Mouse (Mus musculus) lung, postnatal 10 days (tissue): ENCODE measurements around the gene Klf12.

Experiments
- DNase-seq: peaks from one replicate; pipeline ENCODE4 v3.0.0; 2021

Gene Klf12

DNA sequence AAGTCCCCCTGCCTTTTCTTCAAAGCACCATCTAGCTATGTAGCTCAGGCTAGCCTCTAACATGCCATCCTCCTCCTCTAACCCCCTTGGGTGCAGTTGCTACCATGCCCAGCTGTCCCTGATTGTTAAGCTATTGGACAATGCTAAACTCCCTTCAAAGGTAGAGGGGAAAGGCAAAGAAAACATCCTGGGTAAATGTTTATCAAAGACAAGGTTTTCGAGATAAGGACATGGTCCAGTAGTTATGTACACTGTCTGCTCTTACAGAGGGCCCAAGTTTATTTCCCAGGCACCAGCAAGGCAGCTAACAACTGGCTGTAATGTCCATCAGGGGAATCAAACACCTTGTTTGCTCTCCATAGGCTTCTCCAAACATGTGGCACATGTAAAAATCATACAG is 53.1 kb downstream of the Klf12 start:
- no peak for DNase-seq

DNA sequence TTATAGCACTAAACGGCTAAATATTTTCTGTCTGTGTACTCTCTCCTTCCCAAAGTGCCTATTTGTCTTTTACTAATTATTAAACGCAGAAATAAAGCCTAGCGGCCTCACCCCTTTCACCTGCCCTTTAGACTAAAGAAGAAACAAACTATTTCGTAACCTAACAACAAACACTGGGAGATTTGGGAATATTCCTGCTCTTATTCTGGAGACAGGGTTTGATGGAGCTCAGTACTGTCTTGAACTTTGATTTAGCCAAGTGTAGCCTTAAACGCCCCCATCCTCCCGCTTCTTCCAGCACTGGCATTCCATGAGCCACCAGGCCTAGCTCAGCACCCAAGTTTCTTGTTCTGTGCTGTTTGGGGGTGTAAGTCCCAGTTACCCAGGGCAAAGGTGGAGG is 56.4 kb downstream of the Klf12 start:
- no peak for DNase-seq

DNA sequence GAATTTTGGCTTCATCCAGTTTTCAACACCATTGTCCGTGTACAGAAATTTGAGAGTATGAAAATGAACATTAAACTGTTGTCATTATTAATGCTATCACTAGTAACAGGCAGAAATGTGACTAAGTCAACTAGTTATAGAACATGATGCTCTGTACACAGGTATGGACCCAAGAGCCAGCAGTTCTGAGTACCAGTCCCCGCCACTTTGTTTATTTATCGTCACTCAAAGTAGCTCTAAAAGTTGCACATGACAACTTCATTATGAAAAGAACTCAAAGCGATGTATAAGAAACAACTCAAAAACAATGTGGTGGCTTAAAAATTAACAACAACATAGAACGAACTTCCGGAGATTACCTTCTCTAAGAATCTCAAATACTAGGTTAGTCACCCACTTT is 56.8 kb downstream of the Klf12 start:
- no peak for DNase-seq

DNA sequence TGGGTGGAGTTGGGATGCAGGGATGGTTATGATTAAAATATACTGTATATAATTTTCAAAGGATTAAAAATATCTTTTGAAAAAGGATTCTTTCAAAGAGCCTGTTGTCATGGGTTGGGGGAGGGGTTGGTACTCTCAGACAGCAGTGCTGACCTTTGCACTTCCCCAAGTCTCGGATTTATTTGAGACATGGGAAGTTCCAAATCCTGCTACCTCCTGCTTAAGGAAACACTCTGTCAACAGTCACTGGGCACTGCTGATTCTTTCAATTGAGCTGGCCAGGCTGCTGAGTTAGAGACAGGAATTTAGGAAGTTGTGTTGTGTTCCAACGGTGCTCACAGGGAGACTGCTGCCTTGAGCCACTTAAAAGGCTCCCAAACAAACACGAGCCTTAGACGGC is 60.3 kb downstream of the Klf12 start:
- peak; percentile 22 for DNase-seq

DNA sequence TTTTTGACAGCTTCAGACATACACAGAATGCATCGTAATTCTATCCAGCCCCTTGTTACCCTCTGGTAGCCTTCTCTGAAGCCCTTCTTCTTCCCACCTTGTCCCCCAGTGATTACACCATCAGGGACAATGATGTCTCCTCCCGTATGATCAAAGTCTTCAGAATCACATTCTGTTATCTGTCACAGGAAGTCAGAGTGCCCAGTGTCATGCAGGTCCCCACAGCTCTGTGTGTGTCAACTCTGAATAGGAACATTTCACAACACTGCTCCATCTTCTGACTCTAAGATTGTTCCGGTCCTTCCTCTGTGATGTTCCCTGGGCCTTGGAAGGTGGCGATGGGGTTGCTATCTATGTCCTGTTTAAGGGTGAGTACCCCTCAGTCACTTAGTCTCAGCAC is 62.2 kb downstream of the Klf12 start:
- DNase-seq = no peak

DNA sequence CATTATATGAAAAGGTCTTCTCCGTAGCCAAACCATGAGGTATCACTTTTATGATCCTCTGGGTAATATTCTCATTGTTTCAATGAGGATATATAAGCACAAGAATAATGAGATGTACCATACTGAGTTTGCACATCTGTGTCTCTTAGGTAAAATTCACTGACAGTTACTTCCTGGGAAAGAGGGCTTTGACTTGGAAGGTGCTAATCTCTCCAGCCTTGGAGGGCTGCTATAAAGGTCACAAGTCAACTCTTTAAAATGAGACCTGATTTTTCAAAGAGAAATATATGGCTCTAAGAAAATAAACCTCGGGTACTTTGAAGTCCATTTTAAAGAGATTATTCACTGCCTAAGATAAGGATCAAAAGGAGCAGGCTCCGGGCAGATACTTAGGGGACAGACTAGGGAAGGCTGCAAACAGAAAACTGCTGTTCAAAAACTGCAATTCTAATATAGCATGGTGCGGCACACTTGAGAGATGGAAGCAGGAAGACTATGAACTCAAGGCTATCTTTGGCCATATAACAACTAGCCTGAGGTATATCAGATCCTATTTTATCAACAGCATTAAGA is 69.2 kb downstream of the Klf12 start:
- no peak for DNase-seq

DNA sequence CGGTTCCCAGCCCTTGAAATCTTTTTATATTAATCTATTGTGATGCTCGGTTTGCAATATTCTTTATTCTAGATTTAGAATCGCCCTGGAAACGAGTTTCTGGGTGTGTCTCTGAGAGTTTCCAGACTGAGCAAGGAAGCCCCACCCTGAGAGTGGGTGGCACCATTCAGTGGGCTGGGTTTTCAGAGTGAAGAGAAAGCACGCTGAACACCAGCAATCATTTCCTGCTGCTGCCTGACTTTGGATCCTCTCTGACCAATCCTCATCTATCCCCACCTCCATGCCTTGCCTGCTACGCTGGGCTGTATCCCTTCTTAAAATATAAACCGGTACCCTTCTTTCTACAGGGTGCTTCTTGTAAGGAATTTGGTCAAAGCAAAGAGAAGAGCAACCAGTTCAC is 71.4 kb downstream of the Klf12 start:
- DNase-seq = peak; percentile 60

DNA sequence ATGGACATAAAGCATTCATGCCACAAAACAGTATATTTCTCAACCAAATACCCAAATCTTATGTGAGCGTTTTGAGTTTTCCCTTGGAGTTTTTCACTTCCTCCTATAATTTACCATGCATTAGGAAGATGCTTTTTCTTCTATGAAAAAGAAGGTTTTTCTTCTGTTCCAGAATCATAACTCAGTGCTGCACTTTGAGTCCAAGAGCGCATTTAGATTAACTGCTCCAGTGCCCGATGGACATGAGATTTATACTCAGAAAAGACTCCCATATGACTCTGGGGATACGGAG is 72.7 kb downstream of the Klf12 start:
- DNase-seq = no peak

DNA sequence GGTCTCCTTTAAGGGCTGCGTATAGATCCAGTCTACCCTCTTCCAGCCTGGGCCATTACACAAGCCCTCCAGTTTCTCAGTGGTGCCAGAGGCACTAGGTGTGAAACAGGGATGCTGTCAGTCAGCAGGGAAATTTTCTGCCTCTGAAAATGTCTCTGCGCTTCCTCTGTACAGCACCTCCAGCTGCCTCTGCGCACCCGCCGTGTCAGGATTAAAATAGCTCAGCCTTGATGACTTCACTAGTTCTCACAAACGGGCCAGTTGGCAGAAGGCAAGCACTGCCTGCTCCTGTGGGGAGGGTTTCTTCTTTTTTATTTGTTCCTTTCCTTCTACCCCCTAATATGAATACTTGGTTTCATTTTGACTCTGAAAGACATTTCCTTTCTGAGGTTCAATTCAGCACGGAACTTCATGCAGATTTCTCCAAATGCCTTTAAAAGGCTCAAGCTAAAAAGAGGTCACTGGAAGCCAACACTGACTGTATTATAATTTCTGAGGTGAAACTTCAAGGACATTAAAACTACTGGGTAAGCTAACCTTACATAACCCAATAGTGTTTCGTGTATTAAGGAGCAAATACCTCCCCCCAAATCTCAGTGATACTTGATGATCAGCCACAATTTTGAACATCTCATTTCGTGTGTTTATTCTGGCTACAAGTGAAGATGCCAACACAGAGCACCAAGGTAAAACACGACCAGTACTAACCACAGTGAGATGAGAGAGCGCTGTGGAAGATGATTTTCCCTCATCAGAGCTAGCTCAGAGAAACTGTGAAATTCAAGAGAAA is 73.2 kb downstream of the Klf12 start:
- DNase-seq = peak; percentile 27

DNA sequence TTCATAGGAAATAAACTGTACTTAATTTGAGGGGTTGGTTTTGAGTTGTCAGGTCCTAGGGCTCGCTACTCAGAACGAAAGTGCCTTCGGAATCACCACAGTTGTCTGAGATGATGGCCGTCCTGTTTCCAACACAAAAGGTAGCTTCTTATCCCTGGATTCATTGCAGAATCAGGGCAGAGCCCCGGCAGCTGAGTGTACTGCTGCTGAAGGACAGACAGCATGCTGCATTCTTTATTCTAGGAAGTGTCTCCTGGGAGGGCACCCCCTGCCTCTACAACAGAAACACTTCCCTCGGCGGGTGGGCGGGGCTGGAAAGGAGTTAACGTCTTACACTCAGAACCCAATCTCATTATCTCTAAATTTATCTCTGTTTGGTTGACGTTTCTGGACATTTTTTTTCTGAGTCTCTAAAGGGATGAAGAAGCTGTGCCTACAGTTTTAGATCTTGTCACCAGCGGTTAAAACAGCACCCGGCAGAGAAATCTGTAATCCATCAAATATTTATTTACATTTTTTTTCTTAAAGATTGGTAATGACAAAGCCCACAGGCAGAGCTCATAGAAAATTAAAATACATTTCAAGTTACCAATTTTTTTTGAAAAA is 74.6 kb downstream of the Klf12 start:
- DNase-seq = no peak

DNA sequence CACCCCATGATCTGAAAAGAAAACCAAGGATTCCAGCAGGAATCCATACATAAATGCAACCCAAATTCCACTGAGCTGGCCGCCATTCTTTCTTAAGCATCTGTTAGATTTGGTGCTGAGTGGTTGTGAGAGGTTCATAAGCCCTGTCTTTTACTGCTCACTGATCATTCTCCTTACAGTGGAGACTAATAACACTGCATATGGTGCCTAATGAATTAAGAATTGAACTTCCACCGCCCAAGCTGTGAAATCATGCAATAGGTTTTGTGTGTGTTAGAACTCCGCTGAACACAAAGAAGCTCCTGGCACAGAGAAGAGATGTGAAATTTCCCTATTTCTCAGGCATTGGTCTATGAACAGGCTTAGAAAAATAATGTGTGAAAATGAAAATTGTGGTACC is 77.4 kb downstream of the Klf12 start:
- DNase-seq = no peak

DNA sequence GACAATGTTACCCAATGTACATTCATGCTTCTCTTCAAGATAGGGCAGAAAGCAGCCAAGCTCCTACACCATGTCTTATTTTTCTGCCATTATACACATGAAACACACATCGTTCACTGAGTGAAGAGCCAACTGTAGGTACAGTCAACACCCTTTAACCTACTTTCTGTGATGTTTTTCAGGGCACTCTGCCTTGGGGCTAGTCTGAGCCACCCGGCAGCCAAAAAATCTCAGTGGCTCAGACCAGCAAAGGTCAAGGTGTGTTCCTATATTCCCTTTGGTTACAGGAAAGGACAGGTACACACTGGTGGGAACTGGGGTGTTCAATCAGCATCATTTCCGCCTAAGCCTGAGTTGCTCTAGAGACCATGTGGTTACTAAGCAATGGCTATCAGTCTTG is 78.3 kb downstream of the Klf12 start:
- DNase-seq = no peak

DNA sequence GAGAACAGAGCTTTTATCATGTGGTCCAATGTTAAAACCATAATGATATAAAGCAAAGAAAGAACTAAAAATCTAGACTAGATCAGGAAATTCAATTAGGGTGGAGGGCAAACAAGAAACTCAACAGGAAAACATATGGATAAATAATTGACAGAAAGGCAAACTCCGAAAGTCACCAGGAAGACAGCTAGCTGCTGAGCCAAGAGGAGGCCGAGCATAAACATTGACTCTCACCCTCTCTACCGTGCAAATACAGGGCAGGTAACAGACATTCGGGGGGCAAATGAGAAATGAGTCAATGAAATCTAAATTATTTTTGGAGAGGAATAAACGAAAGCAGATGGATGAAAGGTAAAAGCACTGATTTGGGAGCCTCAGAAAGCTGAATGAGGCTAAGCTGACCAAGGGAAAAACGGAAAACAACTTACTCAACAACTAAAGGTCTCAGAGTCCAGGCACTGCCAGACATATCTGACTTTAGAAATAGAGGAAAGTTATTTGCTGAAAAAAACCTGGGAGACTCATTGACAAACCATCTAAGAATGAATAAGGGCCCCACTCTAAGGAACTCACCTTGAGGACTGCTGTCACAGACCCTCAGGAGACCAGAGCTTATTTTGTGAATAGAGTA is 84.3 kb downstream of the Klf12 start:
- DNase-seq = no peak

DNA sequence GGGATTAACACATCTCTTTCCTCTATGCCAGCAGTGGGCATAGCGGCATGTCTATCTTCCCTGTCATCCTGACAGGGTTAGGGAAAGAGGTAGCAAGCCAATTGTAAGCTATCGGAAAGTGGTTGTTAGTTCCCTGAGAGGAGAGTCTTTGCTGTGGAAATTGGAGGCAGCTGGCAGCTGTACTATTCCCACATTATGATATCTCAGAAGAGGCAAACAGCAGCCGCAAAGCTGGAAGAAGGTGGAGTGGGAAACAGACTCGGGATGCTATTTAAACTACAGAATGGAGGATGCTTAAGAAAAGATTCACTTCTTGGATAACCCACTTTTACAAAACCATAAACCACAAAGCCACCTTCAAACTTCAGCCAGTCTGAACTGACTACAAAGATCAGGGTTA is 85.8 kb downstream of the Klf12 start:
- no peak for DNase-seq

DNA sequence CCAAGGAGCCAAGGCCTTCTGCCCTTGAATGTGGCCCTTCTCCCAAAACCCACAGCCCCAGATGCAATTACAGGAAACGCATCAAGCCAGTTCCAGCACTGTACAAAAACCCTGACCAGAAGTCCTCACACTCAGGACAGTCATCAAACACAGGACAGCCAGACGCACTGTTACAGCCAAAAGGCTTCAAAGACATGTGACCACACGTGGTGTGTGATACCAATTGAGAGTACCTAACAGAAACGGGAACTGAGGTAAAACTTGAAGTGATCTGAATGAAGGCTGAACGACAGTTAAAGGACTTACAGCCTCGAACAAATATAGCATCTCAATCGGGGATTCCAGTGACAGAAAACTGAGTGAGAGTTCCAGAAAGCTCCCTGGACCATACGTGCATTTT is 87.3 kb downstream of the Klf12 start:
- no peak for DNase-seq

DNA sequence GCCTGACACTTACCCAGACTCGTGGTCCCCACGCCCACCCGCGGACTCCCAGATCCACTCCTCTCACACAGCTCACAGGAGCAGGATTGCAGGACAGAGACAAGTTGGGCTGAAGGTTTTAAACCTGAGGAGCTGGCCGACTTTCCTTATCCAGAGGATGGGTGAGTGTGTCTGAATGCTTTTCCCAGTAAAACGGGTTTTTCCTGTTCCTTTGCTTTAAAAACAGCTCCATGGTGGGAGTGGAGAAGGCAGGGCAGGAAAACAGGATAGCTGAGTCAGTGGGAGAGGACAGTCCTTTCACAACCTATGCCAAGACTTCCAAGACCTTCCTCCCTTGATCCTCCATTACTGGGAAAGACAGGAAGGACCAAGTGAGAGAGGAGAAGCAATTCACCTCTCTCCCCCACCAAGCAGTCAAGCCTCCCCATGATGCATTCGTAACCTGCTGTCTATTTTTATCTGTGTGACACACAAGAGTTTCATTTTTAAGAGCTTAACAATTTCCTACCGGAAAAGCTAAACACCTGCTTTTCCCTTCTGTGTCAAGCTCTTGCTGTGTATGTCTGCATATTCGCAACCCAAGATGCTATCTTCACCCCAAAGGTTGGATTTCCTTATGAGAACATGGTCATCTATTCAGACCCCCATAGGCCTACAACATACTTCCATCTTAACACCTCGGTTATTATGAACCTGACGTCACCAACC is 94.8 kb downstream of the Klf12 start:
- DNase-seq = no peak

DNA sequence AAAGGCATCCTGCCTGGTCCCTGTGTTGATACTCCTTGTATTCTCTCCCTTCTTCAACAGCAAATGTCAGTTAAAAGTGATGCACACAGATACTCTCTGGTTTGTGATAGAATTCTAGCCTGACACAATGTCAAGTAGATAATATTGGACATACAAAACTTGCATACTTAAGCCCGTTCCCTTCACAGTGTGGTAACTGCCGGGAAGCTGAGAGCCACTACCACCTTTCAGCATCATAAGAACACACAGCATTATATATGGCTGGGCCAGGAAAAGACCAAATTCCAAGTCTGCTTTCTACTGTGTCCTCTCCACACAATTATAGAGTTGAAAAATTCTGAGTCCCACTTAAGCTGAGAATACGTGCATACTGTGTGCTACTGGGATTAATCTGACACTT is 97.1 kb downstream of the Klf12 start:
- DNase-seq = no peak

DNA sequence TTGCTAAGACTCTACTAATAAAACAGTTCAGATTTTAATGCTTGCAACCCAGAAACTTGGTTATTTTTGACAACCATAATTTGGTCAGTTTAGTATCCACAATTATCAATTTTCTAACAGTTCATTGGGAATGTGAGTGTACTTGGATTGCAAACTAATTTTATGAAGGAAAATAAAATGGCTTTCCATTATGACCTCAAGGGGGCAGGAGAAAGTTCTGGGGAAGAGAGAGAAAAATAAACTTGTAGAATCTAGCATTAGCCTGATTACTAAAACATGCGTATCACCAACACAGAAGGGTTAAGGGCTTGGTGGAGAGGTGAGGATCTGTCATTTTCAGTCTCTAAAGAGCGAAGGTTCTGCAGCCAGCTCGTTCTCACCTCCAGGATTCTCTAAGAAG is 106.7 kb downstream of the Klf12 start:
- DNase-seq = peak; percentile 5

DNA sequence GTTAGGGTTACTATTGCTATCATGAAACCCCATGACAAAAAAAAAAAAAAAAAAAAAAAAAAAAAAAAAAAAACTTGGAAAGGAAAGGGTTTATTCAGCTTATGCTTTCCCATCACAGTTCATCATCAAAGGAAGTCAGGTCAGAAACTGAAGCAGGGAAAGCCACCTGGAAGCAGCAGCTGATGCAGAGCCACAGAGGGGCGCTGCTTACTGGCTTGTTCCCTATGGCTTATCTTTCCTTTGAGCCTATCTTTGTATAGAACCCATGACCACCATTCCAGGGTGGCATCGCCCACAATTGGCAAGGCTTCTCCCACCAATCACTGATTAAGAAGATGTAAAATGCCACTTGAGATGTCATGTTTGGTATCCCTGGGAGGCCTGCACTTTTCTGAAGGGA is 119.4 kb downstream of the Klf12 start:
- DNase-seq = no peak

DNA sequence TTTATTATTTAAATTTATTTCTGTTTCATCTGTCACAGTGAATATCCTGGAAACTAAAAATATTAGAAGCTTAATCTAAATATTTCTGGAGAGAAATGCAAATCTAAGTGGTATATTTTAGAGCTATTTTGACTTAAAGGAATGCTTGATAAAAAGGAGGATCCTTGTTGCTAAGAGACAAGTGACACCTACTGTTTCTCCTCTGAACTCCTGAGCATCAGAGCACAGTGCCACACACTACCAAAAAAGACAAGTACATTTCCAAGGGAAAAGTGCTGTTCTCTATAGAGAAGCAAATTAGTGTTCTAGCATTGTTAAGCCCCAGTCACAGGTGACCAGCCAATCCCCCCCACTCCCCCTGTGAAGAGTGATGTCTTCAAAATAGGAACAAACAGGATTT is 127.8 kb downstream of the Klf12 start:
- DNase-seq = no peak

DNA sequence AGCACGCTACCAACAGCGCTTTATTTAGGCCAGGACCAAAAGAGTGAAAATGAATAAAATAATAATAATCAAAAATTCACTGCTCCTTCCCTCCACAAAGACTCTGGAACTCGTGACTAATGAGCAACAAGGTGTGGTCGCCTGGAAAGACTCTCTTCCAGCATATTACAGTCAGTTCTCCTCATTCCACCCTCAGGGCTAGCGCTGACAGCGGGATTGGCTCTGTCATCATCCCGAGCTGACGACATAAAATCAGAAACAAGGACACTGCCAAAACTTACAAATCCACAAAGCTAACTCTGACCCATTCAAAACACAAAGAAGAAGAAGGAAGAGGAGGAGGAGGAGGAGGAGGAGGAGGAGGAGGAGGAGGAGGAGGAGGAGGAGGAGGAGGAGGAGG is 136.8 kb downstream of the Klf12 start:
- peak; percentile 29 for DNase-seq

DNA sequence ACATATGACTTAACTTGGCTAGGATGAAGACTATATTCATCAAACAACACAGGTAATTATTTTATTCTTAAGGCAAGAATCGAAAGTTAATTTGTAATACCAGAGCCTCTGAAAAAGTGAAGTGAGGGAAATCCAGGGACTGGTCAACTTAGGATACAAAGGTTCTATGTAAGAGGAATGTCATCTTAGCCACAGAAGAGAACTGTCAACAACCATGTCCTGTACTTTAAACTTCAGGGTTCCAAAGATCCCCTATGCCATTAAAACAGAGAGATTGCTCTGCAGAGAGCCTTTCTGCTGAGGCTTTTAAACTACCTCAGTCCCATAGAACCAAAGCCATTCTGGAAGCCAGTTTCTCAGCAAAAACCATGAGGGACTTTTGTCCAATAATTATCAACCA is 144.1 kb downstream of the Klf12 start:
- no peak for DNase-seq

DNA sequence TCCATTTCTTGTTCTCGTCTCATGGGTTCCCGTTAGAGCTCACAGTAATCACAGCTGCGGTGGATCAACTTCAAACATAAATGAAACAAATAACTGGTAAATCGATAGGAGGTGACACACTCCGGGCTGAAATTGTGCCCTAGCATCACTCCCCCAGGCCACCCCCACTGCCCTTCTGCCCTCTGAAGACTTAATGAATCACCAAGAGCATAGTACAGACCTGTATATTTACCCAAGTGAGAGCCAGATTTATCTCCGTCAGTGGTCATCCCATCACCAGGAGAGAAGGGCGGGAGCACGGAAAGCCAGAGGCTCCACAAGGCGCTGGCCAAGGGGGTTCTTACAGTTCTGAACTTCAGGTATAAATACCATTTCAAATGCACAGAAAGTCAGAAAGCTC is 150.2 kb downstream of the Klf12 start:
- DNase-seq = no peak

DNA sequence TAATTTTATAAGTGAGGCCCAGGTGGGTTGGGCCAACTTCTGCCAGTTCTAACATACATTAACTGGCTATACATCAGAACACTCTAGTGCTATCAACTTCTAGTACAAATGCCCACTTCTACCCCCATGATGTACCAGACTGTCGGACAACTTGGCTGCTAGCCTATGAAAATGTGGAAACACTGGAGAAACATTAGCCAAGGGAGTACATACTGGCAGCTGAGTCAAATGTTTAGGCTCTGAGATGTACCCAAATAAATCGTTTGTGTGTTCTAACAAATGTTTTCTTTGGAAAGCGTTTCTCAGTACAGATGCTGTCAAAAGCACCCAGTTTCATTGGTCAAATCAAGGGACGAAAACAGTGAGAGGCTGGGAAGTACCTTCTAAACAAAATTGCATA is 152.0 kb downstream of the Klf12 start:
- DNase-seq = no peak
